Mouse (Mus musculus): ENCODE results near the gene Adamts20.

DNA sequence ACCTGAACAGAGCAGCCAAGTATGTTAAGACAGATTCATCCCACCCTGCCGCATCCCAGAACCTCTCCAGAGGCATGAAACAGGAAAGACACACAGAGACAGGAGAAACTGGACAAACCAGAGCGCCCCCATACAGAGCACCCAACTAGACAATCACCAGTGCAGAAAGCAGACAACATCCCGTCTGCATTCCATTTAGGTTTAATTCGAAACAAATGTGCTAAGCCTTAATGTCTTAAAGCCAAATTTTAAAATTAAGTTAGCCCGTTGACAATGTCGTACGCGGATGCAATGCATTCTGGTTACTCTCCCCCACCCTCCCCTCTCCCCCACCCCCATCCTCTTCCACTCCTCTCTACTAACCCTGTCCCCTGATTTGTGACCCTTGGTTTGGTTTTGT, 126.2 kb downstream of the Adamts20 start:
- TF ChIP-seq CTCF (conservative IDR thresholded peaks at IDR 0.05; ENCODE audit: low read length) (no peak), POU5F1 (IDR thresholded peaks at IDR 0.05; ENCODE audit: borderline replicate concordance, low read length) (no peak), NANOG (IDR thresholded peaks at IDR 0.05; ENCODE audit: borderline replicate concordance, low read length) (no peak)

All from E14TG2a.4 (cell line).